Comparison of ENCODE assay signal across 10 mouse cellular contexts in the genomic region with DNA sequence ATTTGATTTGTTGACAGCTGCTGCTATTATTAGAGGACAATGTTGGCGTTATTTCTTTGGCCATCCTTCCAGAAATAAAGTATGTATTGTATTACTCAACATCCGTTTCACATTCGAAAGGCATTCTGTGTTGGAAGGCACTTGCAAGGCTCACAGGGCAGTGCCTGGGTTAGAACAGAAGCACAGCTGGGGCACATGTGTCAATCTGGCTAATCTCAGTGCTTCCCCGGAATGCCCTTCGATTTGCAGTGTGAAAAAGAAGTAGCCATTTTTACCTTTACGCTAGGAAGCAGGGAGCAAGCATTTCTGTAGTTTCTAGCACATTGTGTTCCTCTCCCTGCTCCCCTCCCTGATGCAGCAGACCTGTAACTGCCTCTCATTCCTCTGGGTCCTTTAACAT. TPM values are rescaled to one million over a fixed set of nuclear protein-coding genes. Genes with fewer than 3 reads are reported as not detected.
DNase-seq lines count a peak whose midpoint lies in the region; ATAC-seq and TF ChIP-seq lines count a peak whose summit lies in the region.
"Had no signal": no experiment of that assay in that cellular context is flagged by ENCODE, and none has a peak within 500 bp of the region (broad histone marks: within the 10 kb centered on the region; RNA-seq: fewer than 3 reads in every experiment).

No protein-coding gene starts in this region.

- H3K4me2 ChIP-seq in liver, embryonic 11.5 days, result no peak overlapping the region
- H3K4me2 ChIP-seq in heart, embryonic 16.5 days (ENCODE audit: low read depth, low read length), result peak overlapping the region; percentile 49
- H3K4me2 ChIP-seq: forebrain, embryonic 13.5 days had no signal

- ATAC-seq in liver, embryonic 11.5 days (replicated peaks; ENCODE audit: low FRiP score), result no peak
- ATAC-seq in heart, embryonic 16.5 days (replicated peaks; ENCODE audit: extremely low read depth, insufficient read depth, low FRiP score), result peak; percentile 37; the same call in 1 of the 2 replicates
- no peak for ATAC-seq in granulocyte monocyte progenitor cell, adult 5-6 weeks (replicated peaks; ENCODE audit: poor library complexity, severe bottlenecking)
- ATAC-seq: forebrain, embryonic 13.5 days had no signal

- peak overlapping the region; percentile 89 for H3K27ac ChIP-seq in liver, adult 2 months (replicated peaks; ENCODE audit: insufficient read depth, low read depth, low read length)
- H3K27ac ChIP-seq in liver, embryonic 11.5 days (ENCODE audit: low read depth, low read length), result no peak overlapping the region
- peak overlapping the region; percentile 40 for H3K27ac ChIP-seq in embryonic facial prominence, embryonic 10.5 days (replicated peaks)
- peak overlapping the region; percentile 85 for H3K27ac ChIP-seq in heart, embryonic 16.5 days (ENCODE audit: low read length)
- H3K27ac ChIP-seq: forebrain, embryonic 13.5 days had no signal

- peak overlapping the region; percentile 66 for H3K9ac ChIP-seq in liver, adult 2 months (ENCODE audit: low read depth, low read length)
- no peak overlapping the region for H3K9ac ChIP-seq in liver, embryonic 11.5 days (ENCODE audit: low read depth, low read length)
- peak overlapping the region; percentile 12; the same call in 1 of the 2 replicates for H3K9ac ChIP-seq in heart, embryonic 16.5 days (ENCODE audit: low read length)
- H3K9ac ChIP-seq: forebrain, embryonic 13.5 days had no signal

- WGBS in liver, adult 2 months, result 52% methylated on average over 6 of the region's 6 CpGs
- WGBS in liver, embryonic 11.5 days, result 69% methylated on average over 6 of the region's 6 CpGs
- WGBS in embryonic facial prominence, embryonic 10.5 days, result 55% methylated on average over 6 of the region's 6 CpGs
- WGBS in heart, embryonic 16.5 days, result 23% methylated on average over 6 of the region's 6 CpGs

- TF ChIP-seq CTCF in liver, adult 2 months (IDR thresholded peaks at IDR 0.05; ENCODE audit: low read depth, low read length), result no peak

- H3K4me1 ChIP-seq in liver, adult 2 months (ENCODE audit: control insufficient read depth, insufficient read depth, low read length), result no peaks in the 10 kb centered on the region; the same call in 1 of the 2 replicates
- peaks cover 5% of the 10 kb centered on the region; the same call in 1 of the 2 replicates for H3K4me1 ChIP-seq in liver, embryonic 11.5 days (replicated peaks; ENCODE audit: control insufficient read depth, insufficient read depth, low read length)
- H3K4me1 ChIP-seq in embryonic facial prominence, embryonic 10.5 days, result peaks cover 11% of the 10 kb centered on the region; the same call in 1 of the 2 replicates
- peaks cover 14% of the 10 kb centered on the region for H3K4me1 ChIP-seq in heart, embryonic 16.5 days (ENCODE audit: control insufficient read depth, insufficient read depth, low read length)

- no peaks in the 10 kb centered on the region for H3K9me3 ChIP-seq in liver, embryonic 11.5 days (ENCODE audit: control insufficient read depth, low read length)
- no peaks in the 10 kb centered on the region for H3K9me3 ChIP-seq in embryonic facial prominence, embryonic 10.5 days
- H3K9me3 ChIP-seq in heart, embryonic 16.5 days (replicated peaks; ENCODE audit: control insufficient read depth, low read length), result no peaks in the 10 kb centered on the region
- H3K9me3 ChIP-seq: forebrain, embryonic 13.5 days had no signal

- no peaks in the 10 kb centered on the region for H3K27me3 ChIP-seq in liver, adult 2 months (ENCODE audit: control insufficient read depth, insufficient read depth, low read length)
- no peaks in the 10 kb centered on the region for H3K27me3 ChIP-seq in liver, embryonic 11.5 days (replicated peaks; ENCODE audit: control insufficient read depth, insufficient read depth, low read length)
- H3K27me3 ChIP-seq in embryonic facial prominence, embryonic 10.5 days (replicated peaks; ENCODE audit: low read depth, poor library complexity, severe bottlenecking), result no peaks in the 10 kb centered on the region
- H3K27me3 ChIP-seq in heart, embryonic 16.5 days (ENCODE audit: control insufficient read depth, insufficient read depth, low read length), result no peaks in the 10 kb centered on the region
- H3K27me3 ChIP-seq: forebrain, embryonic 13.5 days had no signal

- no peak overlapping the region for H3K4me3 ChIP-seq in liver, adult 2 months (ENCODE audit: insufficient read depth, low read depth, low read length)
- H3K4me3 ChIP-seq in liver, embryonic 11.5 days (ENCODE audit: low read depth, low read length), result no peak overlapping the region
- H3K4me3 ChIP-seq in embryonic facial prominence, embryonic 10.5 days, result no peak overlapping the region
- H3K4me3 ChIP-seq in heart, embryonic 16.5 days (ENCODE audit: low read length), result peak overlapping the region; percentile 21
- H3K4me3 ChIP-seq: forebrain, embryonic 13.5 days had no signal

- TF ChIP-seq POLR2A in liver, adult 2 months (IDR thresholded peaks at IDR 0.05; ENCODE audit: extremely low read depth, insufficient read depth, low read length), result no peak

- H3K79me2 ChIP-seq in liver, adult 2 months (ENCODE audit: control insufficient read depth, insufficient read depth, low read length), result no peaks in the 10 kb centered on the region; the same call in 1 of the 2 replicates

- H3K36me3 ChIP-seq in liver, adult 2 months (ENCODE audit: control insufficient read depth, insufficient read depth, low read length), result no peaks in the 10 kb centered on the region
- H3K36me3 ChIP-seq in liver, embryonic 11.5 days (ENCODE audit: control insufficient read depth, insufficient read depth, low read length), result no peaks in the 10 kb centered on the region
- no peaks in the 10 kb centered on the region for H3K36me3 ChIP-seq in embryonic facial prominence, embryonic 10.5 days (replicated peaks)
- H3K36me3 ChIP-seq in heart, embryonic 16.5 days (ENCODE audit: control insufficient read depth, insufficient read depth), result no peaks in the 10 kb centered on the region

- no peak for DNase-seq in liver, adult 2 months (ENCODE audit: extremely low read depth, low read depth, low spot score)
- DNase-seq in liver, embryonic 11.5 days (ENCODE audit: low spot score), result no peak
- DNase-seq in embryonic facial prominence, embryonic 10.5 days (ENCODE audit: low spot score), result peak; percentile 30
- DNase-seq in lung, postnatal 36 days, result peak; percentile 54
- DNase-seq in frontal cortex, postnatal 36 days (ENCODE audit: low spot score in 2 of 2), result no peak
- no peak for DNase-seq in urinary bladder, postnatal 36 days (ENCODE audit: low spot score in 2 of 2)
- DNase-seq: cerebellum, adult 11-12 months had no signal

RNA-seq across cellular contexts. Expression of gene Ifit2, which starts 2.5 kb away (rescaled TPM):
- 3.6 and 8.0 TPM in 2 replicates for total RNA-seq in liver, adult 2 months (2014; rRNA removed)
- polyA plus RNA-seq in liver, adult 2 months (2012; rRNA removed), result 0.29 and 0.35 TPM in 2 replicates
- 5.2 and 5.8 TPM in 2 replicates for polyA plus RNA-seq in liver, embryonic 11.5 days (2014; fragmentation: Nextera tagmentation; extraction: Ambion mirVana)
- polyA plus RNA-seq in embryonic facial prominence, embryonic 10.5 days (2016; fragmentation: Nextera tagmentation; extraction: Ambion mirVana), result 7.0 and 8.0 TPM in 2 replicates
- polyA plus RNA-seq in heart, embryonic 16.5 days (2015; fragmentation: Nextera tagmentation; extraction: Ambion mirVana), result 9.5 and 10.7 TPM in 2 replicates
- total RNA-seq in granulocyte monocyte progenitor cell, adult 5-6 weeks (2014; fragmentation: Nextera tagmentation), result 8.9 and 9.2 TPM in 2 replicates
- 17.8 and 19.6 TPM in 2 replicates for total RNA-seq in granulocyte monocyte progenitor cell, adult 5-6 weeks (2017)

RNA-seq across cellular contexts. Expression of gene Lipa, which starts 25.7 kb away (rescaled TPM):
- total RNA-seq in liver, adult 2 months (2014; rRNA removed), result 159 and 192 TPM in 2 replicates
- 137 and 146 TPM in 2 replicates for polyA plus RNA-seq in liver, adult 2 months (2012; rRNA removed)
- polyA plus RNA-seq in liver, embryonic 11.5 days (2014; fragmentation: Nextera tagmentation; extraction: Ambion mirVana), result 48.2 and 53.6 TPM in 2 replicates
- 22.6 and 25.5 TPM in 2 replicates for polyA plus RNA-seq in embryonic facial prominence, embryonic 10.5 days (2016; fragmentation: Nextera tagmentation; extraction: Ambion mirVana)
- polyA plus RNA-seq in heart, embryonic 16.5 days (2015; fragmentation: Nextera tagmentation; extraction: Ambion mirVana), result 28.9 and 32.0 TPM in 2 replicates
- 45.6 and 49.7 TPM in 2 replicates for total RNA-seq in granulocyte monocyte progenitor cell, adult 5-6 weeks (2014; fragmentation: Nextera tagmentation)
- 31.4 and 33.1 TPM in 2 replicates for total RNA-seq in granulocyte monocyte progenitor cell, adult 5-6 weeks (2017)

RNA-seq across cellular contexts. Expression of gene Ifit3, which starts 30.3 kb away (rescaled TPM):
- total RNA-seq in liver, adult 2 months (2014; rRNA removed), result 21.3 and 39.2 TPM in 2 replicates
- polyA plus RNA-seq in liver, adult 2 months (2012; rRNA removed), result 3.4 and 5.8 TPM in 2 replicates
- 0.39 and 0.62 TPM in 2 replicates for polyA plus RNA-seq in liver, embryonic 11.5 days (2014; fragmentation: Nextera tagmentation; extraction: Ambion mirVana)
- 0.14 and 0.46 TPM in 2 replicates for polyA plus RNA-seq in embryonic facial prominence, embryonic 10.5 days (2016; fragmentation: Nextera tagmentation; extraction: Ambion mirVana)
- polyA plus RNA-seq in heart, embryonic 16.5 days (2015; fragmentation: Nextera tagmentation; extraction: Ambion mirVana), result 2.1 and 3.7 TPM in 2 replicates
- not detected in 2 replicates for total RNA-seq in granulocyte monocyte progenitor cell, adult 5-6 weeks (2014; fragmentation: Nextera tagmentation)
- 1.1 and 3.5 TPM in 2 replicates for total RNA-seq in granulocyte monocyte progenitor cell, adult 5-6 weeks (2017)

RNA-seq across cellular contexts. Expression of gene Ifit1bl1, which starts 48.7 kb away (rescaled TPM):
- 0.34 and 0.92 TPM in 2 replicates for total RNA-seq in liver, adult 2 months (2014; rRNA removed)
- 0.07 and 0.18 TPM in 2 replicates for polyA plus RNA-seq in liver, adult 2 months (2012; rRNA removed)
- 0.07 and 0.13 TPM in 2 replicates for polyA plus RNA-seq in liver, embryonic 11.5 days (2014; fragmentation: Nextera tagmentation; extraction: Ambion mirVana)
- polyA plus RNA-seq in embryonic facial prominence, embryonic 10.5 days (2016; fragmentation: Nextera tagmentation; extraction: Ambion mirVana), result 0.11 and 0.12 TPM in 2 replicates
- 2.5 and 3.2 TPM in 2 replicates for polyA plus RNA-seq in heart, embryonic 16.5 days (2015; fragmentation: Nextera tagmentation; extraction: Ambion mirVana)
- total RNA-seq in granulocyte monocyte progenitor cell, adult 5-6 weeks (2014; fragmentation: Nextera tagmentation), result not detected in 2 replicates
- 0.46 and 0.56 TPM in 2 replicates for total RNA-seq in granulocyte monocyte progenitor cell, adult 5-6 weeks (2017)

RNA-seq across cellular contexts. Expression of gene Ifit3b, which starts 54.7 kb away (rescaled TPM):
- 5.5 and 9.7 TPM in 2 replicates for total RNA-seq in liver, adult 2 months (2014; rRNA removed)
- 1.3 and 1.8 TPM in 2 replicates for polyA plus RNA-seq in liver, adult 2 months (2012; rRNA removed)
- not detected in 2 replicates for polyA plus RNA-seq in liver, embryonic 11.5 days (2014; fragmentation: Nextera tagmentation; extraction: Ambion mirVana)
- not detected in 2 replicates for polyA plus RNA-seq in embryonic facial prominence, embryonic 10.5 days (2016; fragmentation: Nextera tagmentation; extraction: Ambion mirVana)
- 0.49 and 0.52 TPM in 2 replicates for polyA plus RNA-seq in heart, embryonic 16.5 days (2015; fragmentation: Nextera tagmentation; extraction: Ambion mirVana)
- total RNA-seq in granulocyte monocyte progenitor cell, adult 5-6 weeks (2014; fragmentation: Nextera tagmentation), result not detected in 2 replicates
- not detected in 2 replicates for total RNA-seq in granulocyte monocyte progenitor cell, adult 5-6 weeks (2017)
- polyA plus RNA-seq: forebrain, embryonic 13.5 days had no signal

Comparison
In these comparisons a context has a peak if more than half of its experiments do, and no peak if none do; other contexts are left out.
1. DNase-seq: peak in embryonic facial prominence, embryonic 10.5 days (single experiment) and lung, postnatal 36 days (single experiment); none in liver, adult 2 months (single experiment), liver, embryonic 11.5 days (single experiment), frontal cortex, postnatal 36 days (0 of 2) and urinary bladder, postnatal 36 days (0 of 2).